Mouse (Mus musculus) left cerebral cortex, postnatal 36 days (tissue): ENCODE results near the gene Nup93. TPM values are rescaled to one million over a fixed set of nuclear protein-coding genes. Genes with fewer than 3 reads are reported as not detected.
A peak's percentile ranks its signal among the peaks of the same experiment; 100 is the strongest.

Source experiments
- DNase-seq, 2 experiments: peaks; one replicate each; pipeline ENCODE4 v3.0.0; 2021 to 2022; ENCODE audit warnings: low spot score in 2 of 2, mixed read lengths in 1 of 2
- intact Hi-C: fragments of 180-260 bp; cut with DNase I; formaldehyde crosslinking; loops from one replicate; pipeline ENCODE4 v1.15.1; 2025
- total RNA-seq, 2 experiments: library from RNA; stranded (reverse); gene quantifications; 2 replicates each; pipeline ENCODE4 v1.2.3; 2021

The Nup93 gene
- total RNA-seq, 2 experiments from 2014 or later, result 37.2 to 64.5 TPM

- no peak for DNase-seq
- intact Hi-C loops, result no loop called here
Measured at GRCm38 (mm10) chr8:94249836-94250435, 35.6 kb downstream of the Nup93 start.

- DNase-seq, result no peak
- intact Hi-C loops, result no loop called here
Measured at GRCm38 (mm10) chr8:94258881-94259280, 44.5 kb downstream of the Nup93 start.

GRCm38 (mm10) chr8:94262626-94263297 is 48.4 kb downstream of the Nup93 start:
- intact Hi-C loops, result no loop called here
- peak in 1 of 2 experiments; percentile 30 for DNase-seq

- intact Hi-C loops, result loop anchor here (2.0 to 5.0 kb wide), 2 partner anchors 39 to 52 kb away; partner anchors contain the start of gene Nup93
- DNase-seq, result peak; percentile 54 to 56
Measured at GRCm38 (mm10) chr8:94266344-94267191, 52.2 kb downstream of the Nup93 start.

DNA sequence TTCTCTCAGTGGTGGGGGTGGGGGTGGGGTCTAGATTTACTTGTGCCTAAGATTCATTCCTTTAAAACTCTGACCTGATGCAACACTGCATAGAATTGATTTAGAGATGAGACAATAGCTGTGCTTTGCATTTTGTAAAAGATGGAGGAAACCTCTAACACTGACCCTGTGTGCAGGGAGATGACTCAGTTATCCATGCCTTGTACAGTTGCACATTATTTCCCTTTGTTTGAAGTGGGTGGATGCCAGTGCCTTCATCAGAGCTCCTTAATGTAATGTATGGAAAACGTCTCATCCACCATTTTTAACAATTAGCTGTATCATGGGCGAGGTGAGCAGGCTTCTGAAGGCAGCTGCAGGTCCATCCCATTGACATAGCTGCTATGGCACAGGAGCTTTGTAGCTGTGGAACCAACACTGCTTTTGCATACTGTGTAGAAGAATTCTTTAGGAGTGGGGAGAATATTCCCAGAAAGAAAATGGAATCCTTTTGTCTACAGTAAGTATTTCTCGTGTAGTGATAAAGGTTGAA is 54.1 kb downstream of the Nup93 start:
- DNase-seq, result no peak
- intact Hi-C loops, result loop anchor here (5.0 kb wide), 1 partner anchor 41 kb away; no protein-coding TSS in a partner anchor

DNA sequence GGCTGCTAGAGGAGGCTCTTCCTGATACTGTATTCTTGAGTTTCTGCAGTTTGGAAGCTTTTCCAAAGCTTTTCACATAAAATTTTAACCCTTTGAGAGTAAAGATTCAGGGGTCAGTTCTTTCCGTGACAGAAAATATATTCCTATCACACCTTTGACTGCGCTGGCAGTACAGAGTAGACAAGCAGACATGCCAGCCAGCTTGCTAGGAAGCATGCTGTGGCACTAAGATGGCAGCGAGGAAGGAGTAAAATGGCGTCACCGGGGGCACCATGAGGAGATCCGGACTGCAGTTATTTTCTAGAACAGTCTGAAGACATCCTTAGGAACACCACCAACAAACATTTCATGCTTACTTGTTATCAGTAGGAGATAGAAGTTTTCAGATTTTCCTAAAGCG is 55.9 kb downstream of the Nup93 start:
- no peak for DNase-seq
- intact Hi-C loops, result no loop called here

DNA sequence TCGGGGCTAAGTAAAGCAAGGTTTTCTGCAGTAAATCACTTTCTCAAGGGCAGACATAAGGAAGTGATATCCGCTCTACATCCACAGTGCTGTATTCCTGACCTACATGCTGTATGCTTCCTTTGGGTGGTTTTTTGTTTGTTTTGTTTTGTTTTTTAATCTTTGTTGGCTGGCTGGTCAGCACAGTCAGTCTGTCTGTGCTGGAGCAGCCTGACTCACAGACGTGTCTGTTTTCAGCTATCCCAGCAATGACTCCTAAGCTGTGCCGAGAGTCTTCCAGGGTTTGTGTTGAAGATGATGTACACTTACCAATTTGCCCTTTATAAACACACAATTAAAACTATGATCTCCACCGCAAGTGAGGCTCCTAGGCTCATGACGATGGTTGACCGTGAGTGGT is 56.7 kb downstream of the Nup93 start:
- DNase-seq, result no peak
- intact Hi-C loops, result no loop called here

DNA sequence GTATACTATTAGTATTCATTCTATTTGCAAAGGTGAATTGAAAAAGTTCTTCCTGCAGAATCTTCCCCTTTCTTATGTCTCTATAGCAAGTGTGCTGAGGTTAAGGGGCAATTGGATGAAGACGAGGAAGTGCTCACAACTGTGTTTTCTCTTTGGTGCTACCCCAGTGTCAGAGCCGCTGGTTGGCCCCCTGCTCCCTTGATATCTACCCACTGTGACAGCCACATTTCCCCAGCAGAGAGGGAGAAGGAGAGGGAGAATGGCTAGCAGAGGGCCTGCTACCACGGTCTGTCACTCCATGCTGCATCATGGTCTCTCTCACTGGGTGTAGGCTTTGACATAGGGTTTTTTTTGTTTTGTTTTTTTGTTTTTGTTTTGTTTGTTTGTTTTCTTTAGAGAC is 58.2 kb downstream of the Nup93 start:
- no peak for DNase-seq
- intact Hi-C loops, result no loop called here

- intact Hi-C loops, result no loop called here
- DNase-seq, result no peak
Measured at GRCm38 (mm10) chr8:94273289-94273850, 59.0 kb downstream of the Nup93 start.

DNA sequence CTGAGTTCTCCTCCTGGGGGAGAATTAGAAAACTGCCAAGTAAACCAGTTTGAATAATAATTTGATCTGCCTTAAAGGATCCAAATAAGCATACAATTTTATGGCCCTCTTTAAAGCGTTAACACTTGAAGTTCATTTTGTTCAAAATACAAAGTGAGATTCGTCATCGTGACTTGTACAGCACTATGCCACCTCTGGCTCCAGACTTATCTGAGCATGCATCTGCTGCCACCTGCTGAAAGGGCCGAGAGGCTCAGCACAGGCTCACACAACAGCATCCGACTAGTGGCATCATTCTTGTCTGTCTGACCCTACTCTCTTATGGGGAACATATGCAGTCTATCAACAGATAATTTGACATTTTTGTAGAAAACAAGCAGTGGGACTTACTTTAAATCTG is 59.7 kb downstream of the Nup93 start:
- intact Hi-C loops, result no loop called here
- DNase-seq, result no peak

DNA sequence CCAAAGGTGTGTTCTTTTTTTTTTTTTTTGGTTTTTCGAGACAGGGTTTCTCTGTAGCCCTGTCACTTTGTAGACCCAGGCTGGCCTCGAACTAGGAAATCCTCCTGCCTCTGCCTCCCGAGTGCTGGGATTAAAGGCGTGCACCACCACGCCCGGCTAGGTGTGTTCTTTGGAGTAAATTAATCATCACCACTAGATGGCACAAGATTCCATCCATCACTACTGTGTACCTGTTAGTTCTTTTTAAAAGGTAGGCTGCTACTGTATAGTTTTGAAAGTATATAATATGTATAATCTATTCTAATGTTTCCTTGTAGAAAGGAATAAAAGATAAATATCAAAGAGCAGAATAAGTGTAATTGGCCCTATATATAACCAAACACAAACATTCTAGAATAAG is 63.9 kb downstream of the Nup93 start:
- intact Hi-C loops, result no loop called here
- DNase-seq, result no peak

- intact Hi-C loops, result no loop called here
- DNase-seq, result no peak
Measured at GRCm38 (mm10) chr8:94280001-94280613, 65.7 kb downstream of the Nup93 start.

DNA sequence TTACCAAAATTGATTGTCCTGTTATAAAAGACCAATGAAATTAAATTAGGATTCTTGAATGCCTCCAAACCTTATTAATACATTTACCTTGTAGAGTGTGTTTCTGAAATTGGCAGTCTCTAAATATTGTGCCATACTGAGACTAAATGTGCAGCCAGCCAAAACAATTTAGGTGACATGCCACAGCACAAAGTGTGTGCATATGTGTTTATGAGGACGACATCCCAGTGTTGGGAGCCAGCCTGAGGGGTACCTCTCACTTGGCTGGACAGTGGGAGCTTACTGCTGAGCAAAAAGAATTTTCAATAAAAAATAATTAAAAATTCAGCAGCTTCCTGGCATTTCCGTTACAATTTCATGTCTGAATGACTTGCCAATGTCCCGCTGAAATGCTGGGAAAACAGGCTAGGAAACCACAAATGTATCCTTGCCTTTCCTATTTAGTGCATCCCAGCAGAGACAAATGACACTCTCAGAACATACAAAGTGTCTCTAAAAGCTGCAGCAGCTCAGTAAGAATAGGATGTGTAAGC is 68.2 kb downstream of the Nup93 start:
- intact Hi-C loops, result no loop called here
- DNase-seq, result no peak

DNA sequence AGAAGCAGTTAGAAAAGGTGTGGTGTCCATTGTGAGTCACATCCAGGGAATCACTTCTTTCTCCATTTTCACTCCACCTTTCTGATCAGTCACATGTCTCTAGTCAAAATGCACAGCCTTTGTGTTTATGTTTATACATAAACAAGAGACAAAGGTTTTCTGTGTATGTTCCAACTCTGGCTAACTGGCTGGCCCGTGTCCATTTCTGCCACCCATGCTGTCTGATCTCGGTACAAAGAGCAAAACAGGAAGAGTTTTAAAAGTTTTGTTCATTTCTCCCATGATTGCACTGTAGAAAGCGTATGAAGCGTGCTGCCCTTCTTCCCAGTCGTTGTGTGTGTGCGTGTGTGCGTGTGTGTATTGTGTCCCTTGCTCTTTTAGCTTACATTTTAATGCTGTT is 69.8 kb downstream of the Nup93 start:
- DNase-seq, result no peak
- intact Hi-C loops, result no loop called here

- intact Hi-C loops, result no loop called here
- DNase-seq, result peak in 1 of 2 experiments; percentile 52
Measured at GRCm38 (mm10) chr8:94290606-94291005, 76.2 kb downstream of the Nup93 start.

- no peak for DNase-seq
Measured at GRCm38 (mm10) chr8:94292072-94292471, 77.7 kb downstream of the Nup93 start.

DNA sequence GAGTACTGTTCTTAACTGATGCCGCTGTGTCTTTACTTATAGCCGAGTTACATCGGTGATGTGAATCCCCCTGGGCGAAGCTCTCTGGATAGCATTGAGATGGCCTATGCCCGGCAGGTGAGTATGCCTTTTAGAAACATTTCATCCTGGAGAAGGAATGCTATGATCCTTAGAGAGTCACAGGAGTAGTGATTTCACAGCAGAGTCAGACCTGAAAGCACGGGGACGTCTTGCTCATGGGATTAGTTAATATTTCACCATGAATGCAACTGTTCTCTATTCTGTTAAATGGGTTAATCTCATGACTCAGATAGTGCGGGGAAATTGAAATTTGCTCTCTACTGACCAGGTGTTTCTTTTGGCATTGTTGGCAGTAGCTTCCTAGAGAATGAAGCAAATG is 78.3 kb downstream of the Nup93 start:
- intact Hi-C loops, result no loop called here
- DNase-seq, result no peak

More at GRCm38 (mm10) chr8:94292072-94292471, 77.7 kb downstream of the Nup93 start:
- intact Hi-C loops, result no loop called here

DNA sequence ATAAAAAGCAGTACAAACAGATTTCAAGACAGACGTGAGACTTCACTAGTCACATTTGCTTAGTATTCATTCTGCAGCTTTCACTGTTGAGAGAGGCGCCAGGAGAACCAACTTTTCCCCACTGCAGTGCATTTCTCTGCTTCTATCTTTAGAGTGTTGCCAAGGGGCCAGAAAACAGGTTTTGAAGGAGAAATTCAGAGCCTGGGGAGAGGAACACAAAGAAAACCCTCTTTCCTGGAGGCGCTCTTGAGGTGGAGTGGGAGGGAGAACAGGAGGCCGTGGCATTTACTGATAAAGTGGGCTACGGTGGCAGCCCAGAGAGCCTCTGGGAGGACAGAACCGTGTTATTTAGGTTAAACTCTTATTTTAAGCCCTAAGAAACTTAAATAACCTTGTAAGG is 81.3 kb downstream of the Nup93 start:
- no peak for DNase-seq
- intact Hi-C loops, result no loop called here

GRCm38 (mm10) chr8:94296312-94296991 is 82.1 kb downstream of the Nup93 start:
- intact Hi-C loops, result no loop called here
- no peak for DNase-seq
